Mouse (Mus musculus) cerebellum, adult 2 months (tissue): ENCODE results near the gene Agk.

ENCODE experiments used
- CTCF ChIP-seq: fragments of 200-500 bp; IDR thresholded peaks from 2 replicates; pipeline ENCODE4 v1.5.1; 2011; ENCODE audit warnings: low read depth, mild to moderate bottlenecking, control low read depth, low read length, moderate library complexity, borderline replicate concordance; ENCODE audit not compliant: insufficient read depth
- POLR2A ChIP-seq: fragments of 200-500 bp; IDR thresholded peaks from 2 replicates; pipeline ENCODE4 v1.6.1; 2011; ENCODE audit warnings: low read length, control low read depth, borderline replicate concordance; ENCODE audit not compliant: insufficient read depth

DNA sequence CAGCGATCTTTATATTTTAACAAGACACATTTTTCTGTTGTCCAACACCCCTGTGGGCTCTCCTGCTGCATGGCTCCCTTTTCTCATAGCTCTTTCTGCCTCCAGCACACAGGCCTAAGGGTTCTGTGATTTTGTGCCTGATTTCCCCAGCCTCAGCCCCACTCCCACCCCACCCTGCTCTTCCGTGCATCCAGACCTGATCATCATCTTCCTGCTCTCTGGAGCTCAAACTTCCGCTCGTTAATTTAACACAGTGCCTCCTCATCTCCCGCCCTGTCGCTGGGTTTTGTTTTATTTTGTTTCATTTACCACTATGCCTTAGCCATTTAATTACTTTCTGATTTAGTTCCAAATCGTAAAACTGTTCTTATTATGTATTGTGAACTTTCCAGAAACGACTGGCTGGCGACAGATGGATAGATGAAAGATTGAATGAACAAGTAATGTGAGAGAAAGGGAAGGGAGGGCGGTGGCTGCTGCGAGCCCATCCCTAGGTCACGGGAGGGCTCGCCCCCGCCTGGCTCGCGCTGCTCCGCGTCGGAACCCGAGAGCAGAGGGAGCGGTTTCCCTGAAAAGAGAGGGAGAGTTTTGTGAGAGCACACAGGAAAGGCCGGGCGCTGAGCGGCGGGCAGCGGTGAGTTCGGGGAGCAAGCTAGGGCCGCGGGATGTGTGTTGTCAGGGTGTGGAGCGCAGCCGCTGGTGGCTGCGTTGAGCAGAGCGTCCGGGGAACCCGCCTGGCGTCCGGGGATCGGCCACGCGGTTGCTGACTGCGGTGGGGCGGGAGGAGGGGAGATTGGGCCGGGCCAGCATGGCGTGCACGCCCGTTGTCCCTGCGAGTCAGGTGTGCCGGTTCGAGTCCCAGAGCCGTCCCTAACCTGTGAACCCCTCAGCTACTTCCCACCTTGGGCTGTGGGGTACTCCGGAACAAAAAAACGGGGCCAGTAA, at the start of gene Agk:
- TF ChIP-seq POLR2A (peak; percentile 78), CTCF (no peak)
